Mouse (Mus musculus): ENCODE data around the gene Ackr2. TPM values are rescaled to one million over a fixed set of nuclear protein-coding genes. Genes with fewer than 3 reads are reported as not detected.

Ackr2 gene
- total and polyA plus RNA-seq, 3 experiments, result 0.84 to 3.1 (median 2.4) TPM

- no peak for TF ChIP-seq POLR2A (IDR thresholded peaks at IDR 0.05; ENCODE audit: insufficient read depth, low read depth, low read length)
- DNase-seq, result no peak
- H3K4me3 ChIP-seq, result no peak overlapping the region
Measured at GRCm38 (mm10) chr9:121914226-121914757, 16.1 kb downstream of the Ackr2 start.

DNA sequence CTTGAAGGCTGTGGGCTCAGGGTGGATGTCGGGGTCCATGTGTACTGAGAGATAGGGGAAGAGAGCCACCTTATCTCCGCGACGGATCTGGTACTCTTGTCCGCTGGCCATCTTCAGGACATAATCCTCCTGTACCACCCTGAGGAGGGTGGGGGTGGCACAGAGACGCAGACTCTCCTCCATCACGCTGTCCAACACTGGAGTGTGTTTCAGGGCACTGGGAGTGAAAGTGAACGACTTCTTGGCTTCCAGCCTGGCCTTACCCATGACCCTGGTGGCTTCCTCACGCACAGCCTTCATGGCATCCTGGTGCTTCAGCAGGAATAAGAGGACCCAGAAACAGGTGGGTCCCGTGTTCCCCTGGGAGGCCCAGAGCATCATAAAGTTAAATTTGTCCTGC lies 16.9 kb downstream of the Ackr2 start:
- H3K79me2 ChIP-seq (replicated peaks; ENCODE audit: control insufficient read depth, insufficient read depth, low read length), result no peaks in the 10 kb centered on the region
- H3K27ac ChIP-seq, result no peak overlapping the region
- H3K4me3 ChIP-seq, result no peak overlapping the region
- no peaks in the 10 kb centered on the region; the same call in 1 of the 2 replicates for H3K27me3 ChIP-seq (ENCODE audit: control insufficient read depth, insufficient read depth, low read length)
- TF ChIP-seq POLR2A (IDR thresholded peaks at IDR 0.05; ENCODE audit: insufficient read depth, low read depth, low read length), result no peak
- WGBS, result 81% methylated on average over 10 of the region's 10 CpGs
- H3K36me3 ChIP-seq (ENCODE audit: control insufficient read depth, insufficient read depth, low read length), result no peaks in the 10 kb centered on the region
- H3K9ac ChIP-seq (ENCODE audit: low read depth, low read length), result no peak overlapping the region
- H3K4me1 ChIP-seq (ENCODE audit: control insufficient read depth, insufficient read depth, low read length), result peaks cover 2% of the 10 kb centered on the region
- DNase-seq, result no peak
- intact Hi-C loops (cut with DNase I), result no loop called here

More at GRCm38 (mm10) chr9:121914226-121914757, 16.1 kb downstream of the Ackr2 start:
- Histone ChIP-seq H3K36me3 (ENCODE audit: control insufficient read depth, insufficient read depth, low read length) (no peaks in the 10 kb centered on the region), H3K27ac (no peak overlapping the region), H3K79me2 (replicated peaks; ENCODE audit: control insufficient read depth, insufficient read depth, low read length) (no peaks in the 10 kb centered on the region), H3K27me3 (ENCODE audit: control insufficient read depth, insufficient read depth, low read length) (no peaks in the 10 kb centered on the region; the same call in 1 of the 2 replicates), H3K4me1 (ENCODE audit: control insufficient read depth, insufficient read depth, low read length) (peaks cover 1% of the 10 kb centered on the region), H3K9ac (ENCODE audit: low read depth, low read length) (no peak overlapping the region)
- 79% methylated on average over 8 of the region's 8 CpGs for WGBS
- intact Hi-C loops (cut with DNase I), result no loop called here

DNA sequence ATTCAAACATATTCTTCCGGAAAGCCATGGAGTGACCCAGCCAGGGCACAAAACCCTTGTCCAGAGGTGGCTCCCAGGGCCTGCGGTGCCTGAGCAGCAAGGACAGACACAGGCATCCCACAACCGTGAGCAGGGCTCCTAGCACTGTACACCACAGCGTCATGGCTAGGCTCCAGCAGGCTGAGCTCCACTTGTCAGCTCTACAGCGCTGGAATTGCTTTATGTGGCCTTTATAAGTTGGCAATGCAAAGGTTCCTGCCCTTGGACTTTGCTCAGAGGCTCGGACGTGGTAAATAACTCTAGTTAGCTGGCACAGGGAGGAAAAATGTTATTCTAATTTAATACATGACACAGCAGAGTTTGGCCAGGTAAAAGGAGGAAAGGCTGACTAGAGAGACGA lies 17.9 kb downstream of the Ackr2 start, which contains the start of gene Cyp8b1:
Gene Cyp8b1, minus strand, starts transcription at position 204 of the 400 bp plus-strand sequence.
- WGBS, result 66% methylated on average over 8 of the region's 8 CpGs
- Histone ChIP-seq H3K79me2 (replicated peaks; ENCODE audit: control insufficient read depth, insufficient read depth, low read length) (no peaks in the 10 kb centered on the region), H3K36me3 (ENCODE audit: control insufficient read depth, insufficient read depth, low read length) (no peaks in the 10 kb centered on the region), H3K27me3 (ENCODE audit: control insufficient read depth, insufficient read depth, low read length) (no peaks in the 10 kb centered on the region; the same call in 1 of the 2 replicates), H3K9ac (ENCODE audit: low read depth, low read length) (no peak within 1 kb of the TSS), H3K4me1 (ENCODE audit: control insufficient read depth, insufficient read depth, low read length) (peaks cover 2% of the 10 kb centered on the region), H3K4me3 (no peak within 1 kb of the TSS), H3K27ac (no peak within 1 kb of the TSS)
- intact Hi-C loops (cut with DNase I), result no loop called here
- TF ChIP-seq EP300 (IDR thresholded peaks at IDR 0.05; ENCODE audit: insufficient read depth, low read depth, low read length) (no peak), POLR2A (IDR thresholded peaks at IDR 0.05; ENCODE audit: insufficient read depth, low read depth, low read length) (no peak), CTCF (IDR thresholded peaks at IDR 0.05) (no peak)
- DNase-seq, result no peak

DNA sequence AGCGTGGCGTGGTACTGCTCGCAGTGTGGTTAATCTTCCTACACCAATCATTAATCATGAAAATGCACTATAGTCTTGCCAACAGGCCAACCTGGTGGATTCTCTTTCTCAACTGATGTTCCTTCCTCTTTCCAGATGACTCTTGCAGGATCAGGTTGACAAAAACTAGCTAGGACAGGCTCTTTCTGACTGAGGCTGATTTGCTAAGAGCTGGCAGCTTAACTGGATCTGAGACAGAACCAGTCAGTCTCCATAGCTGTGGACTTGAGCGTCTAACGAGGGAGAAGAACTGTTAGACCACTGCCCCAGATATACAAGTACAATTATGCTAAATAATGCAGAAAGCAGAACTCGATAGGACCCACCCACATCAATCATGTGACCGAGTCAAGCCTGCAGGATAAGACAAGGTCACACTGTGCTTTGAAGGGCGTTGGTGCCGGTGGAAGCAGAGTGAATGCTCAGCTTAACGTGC lies 20.9 kb downstream of the Ackr2 start:
- Histone ChIP-seq H3K4me3 (no peak overlapping the region), H3K79me2 (replicated peaks; ENCODE audit: control insufficient read depth, insufficient read depth, low read length) (no peaks in the 10 kb centered on the region), H3K27ac (no peak overlapping the region), H3K27me3 (ENCODE audit: control insufficient read depth, insufficient read depth, low read length) (no peaks in the 10 kb centered on the region; the same call in 1 of the 2 replicates), H3K4me1 (ENCODE audit: control insufficient read depth, insufficient read depth, low read length) (peaks cover 2% of the 10 kb centered on the region), H3K36me3 (ENCODE audit: control insufficient read depth, insufficient read depth, low read length) (no peaks in the 10 kb centered on the region), H3K9ac (ENCODE audit: low read depth, low read length) (no peak overlapping the region)
- intact Hi-C loops (cut with DNase I), result no loop called here
- TF ChIP-seq POLR2A (IDR thresholded peaks at IDR 0.05; ENCODE audit: insufficient read depth, low read depth, low read length), result no peak
- no peak for TF ChIP-seq EP300 (IDR thresholded peaks at IDR 0.05; ENCODE audit: insufficient read depth, low read depth, low read length)
- no peak for TF ChIP-seq CTCF (IDR thresholded peaks at IDR 0.05)
- no peak for DNase-seq
- 66% methylated on average over 10 of the region's 10 CpGs for WGBS

GRCm38 (mm10) chr9:121923443-121923842 lies 25.3 kb downstream of the Ackr2 start:
- Histone ChIP-seq H3K36me3 (ENCODE audit: control insufficient read depth, insufficient read depth, low read length) (no peaks in the 10 kb centered on the region), H3K27me3 (ENCODE audit: control insufficient read depth, insufficient read depth, low read length) (no peaks in the 10 kb centered on the region; the same call in 1 of the 2 replicates), H3K4me3 (no peak overlapping the region), H3K4me1 (ENCODE audit: control insufficient read depth, insufficient read depth, low read length) (peaks cover 2% of the 10 kb centered on the region), H3K79me2 (replicated peaks; ENCODE audit: control insufficient read depth, insufficient read depth, low read length) (no peaks in the 10 kb centered on the region), H3K9ac (ENCODE audit: low read depth, low read length) (no peak overlapping the region), H3K27ac (no peak overlapping the region)
- intact Hi-C loops (cut with DNase I), result no loop called here
- WGBS, result 76% methylated on average over 8 of the region's 8 CpGs
- no peak for TF ChIP-seq POLR2A (IDR thresholded peaks at IDR 0.05; ENCODE audit: insufficient read depth, low read depth, low read length)
- TF ChIP-seq CTCF (IDR thresholded peaks at IDR 0.05), result no peak
- no peak for TF ChIP-seq EP300 (IDR thresholded peaks at IDR 0.05; ENCODE audit: insufficient read depth, low read depth, low read length)
- no peak for DNase-seq

GRCm38 (mm10) chr9:121923906-121924305 lies 25.8 kb downstream of the Ackr2 start:
- H3K9ac ChIP-seq (ENCODE audit: low read depth, low read length), result no peak overlapping the region
- peaks cover 2% of the 10 kb centered on the region for H3K4me1 ChIP-seq (ENCODE audit: control insufficient read depth, insufficient read depth, low read length)
- H3K27ac ChIP-seq, result no peak overlapping the region
- no peaks in the 10 kb centered on the region for H3K79me2 ChIP-seq (replicated peaks; ENCODE audit: control insufficient read depth, insufficient read depth, low read length)
- intact Hi-C loops (cut with DNase I), result no loop called here
- H3K36me3 ChIP-seq (ENCODE audit: control insufficient read depth, insufficient read depth, low read length), result no peaks in the 10 kb centered on the region
- 81% methylated on average over 5 of the region's 5 CpGs for WGBS
- no peak overlapping the region for H3K4me3 ChIP-seq
- TF ChIP-seq POLR2A (IDR thresholded peaks at IDR 0.05; ENCODE audit: insufficient read depth, low read depth, low read length), result no peak
- TF ChIP-seq CTCF (IDR thresholded peaks at IDR 0.05), result no peak
- no peak for TF ChIP-seq EP300 (IDR thresholded peaks at IDR 0.05; ENCODE audit: insufficient read depth, low read depth, low read length)
- H3K27me3 ChIP-seq (ENCODE audit: control insufficient read depth, insufficient read depth, low read length), result no peaks in the 10 kb centered on the region; the same call in 1 of the 2 replicates
- no peak for DNase-seq

Data from heart, adult 2 months (tissue).